Mouse (Mus musculus) adrenal gland, postnatal 36 days (tissue): Measurements from ENCODE around the gene H2-Oa. TPM values are rescaled to one million over a fixed set of nuclear protein-coding genes. Genes with fewer than 3 reads are reported as not detected.

Experiments used
- DNase-seq, 2 experiments: peaks; one replicate each; pipeline ENCODE4 v3.0.0; 2021; ENCODE audit warnings: mixed read lengths in 1 of 2
- long read RNA-seq, 2 experiments: library from polyadenylated mRNA; stranded (forward); transcript quantifications; one replicate each; pipeline ENCODE4 v2.0.0; 2021; ENCODE audit warnings: borderline sequencing depth in 2 of 2
- total RNA-seq, 2 experiments: library from RNA; stranded (reverse); gene quantifications; 2 replicates each; pipeline ENCODE4 v1.2.3; 2021

The H2-Oa gene
- total RNA-seq: not detected
- long read RNA-seq, experiment 1: 0 reads
- long read RNA-seq, experiment 2: 0 reads

- DNase-seq: no peak
Measured at GRCm38 (mm10) chr17:34092197-34092875, at the start of gene H2-Oa. Gene H2-Oa (plus strand): TSS chr17:34092340.

- no peak for DNase-seq
Measured at GRCm38 (mm10) chr17:34045941-34046340, 46.2 kb upstream of the H2-Oa start.

- no peak for DNase-seq
Measured at GRCm38 (mm10) chr17:34047404-34048050, 44.6 kb upstream of the H2-Oa start.

- DNase-seq: no peak
Measured at GRCm38 (mm10) chr17:34057224-34057623, 34.9 kb upstream of the H2-Oa start.

GRCm38 (mm10) chr17:34068864-34069263, 23.3 kb upstream of the H2-Oa start:
- no peak for DNase-seq

GRCm38 (mm10) chr17:34072091-34072490, 20.0 kb upstream of the H2-Oa start:
- no peak for DNase-seq

- DNase-seq: peak; percentile 69 to 78
Measured at GRCm38 (mm10) chr17:34075271-34075670, 16.9 kb upstream of the H2-Oa start.

- peak; percentile 74 to 78 for DNase-seq
Measured at GRCm38 (mm10) chr17:34077549-34077948, 14.6 kb upstream of the H2-Oa start.

GRCm38 (mm10) chr17:34078148-34078547, 14.0 kb upstream of the H2-Oa start:
- DNase-seq: no peak

GRCm38 (mm10) chr17:34079002-34079401, 13.1 kb upstream of the H2-Oa start:
- DNase-seq: no peak

GRCm38 (mm10) chr17:34079621-34080020, 12.5 kb upstream of the H2-Oa start:
- peak in 1 of 2 experiments; percentile 30 for DNase-seq

GRCm38 (mm10) chr17:34083104-34083503, 9.0 kb upstream of the H2-Oa start:
- DNase-seq: no peak

GRCm38 (mm10) chr17:34087386-34087785, 4.8 kb upstream of the H2-Oa start:
- DNase-seq: no peak

- DNase-seq: no peak
Measured at GRCm38 (mm10) chr17:34088124-34088523, 4.0 kb upstream of the H2-Oa start.

GRCm38 (mm10) chr17:34090923-34091322, 1.2 kb upstream of the H2-Oa start:
- DNase-seq: peak; percentile 46 to 68

- DNase-seq: no peak
Measured at GRCm38 (mm10) chr17:34093199-34093874, 1.2 kb downstream of the H2-Oa start.

- DNase-seq: no peak
Measured at GRCm38 (mm10) chr17:34094283-34095035, 2.3 kb downstream of the H2-Oa start.

GRCm38 (mm10) chr17:34096497-34097010, 4.4 kb downstream of the H2-Oa start:
- DNase-seq: peak in 1 of 2 experiments; percentile 47

- DNase-seq: no peak
Measured at GRCm38 (mm10) chr17:34097272-34097671, 5.1 kb downstream of the H2-Oa start.

- no peak for DNase-seq
Measured at GRCm38 (mm10) chr17:34098709-34099479, 6.8 kb downstream of the H2-Oa start.

GRCm38 (mm10) chr17:34099531-34099930, 7.4 kb downstream of the H2-Oa start:
- no peak for DNase-seq
